Mouse (Mus musculus) T-cell, adult 66 days (primary cell): ENCODE data around the gene Itln1. TPM values are rescaled to one million over a fixed set of nuclear protein-coding genes. Genes with fewer than 3 reads are reported as not detected.

Source experiments
- total RNA-seq, 2 experiments: library from RNA; stranded (reverse); gene quantifications; 3 replicates in 1 of 2; 4 replicates in 1 of 2; pipeline ENCODE4 v1.2.4; 2023

The Itln1 gene
- not detected for total RNA-seq

DNA sequence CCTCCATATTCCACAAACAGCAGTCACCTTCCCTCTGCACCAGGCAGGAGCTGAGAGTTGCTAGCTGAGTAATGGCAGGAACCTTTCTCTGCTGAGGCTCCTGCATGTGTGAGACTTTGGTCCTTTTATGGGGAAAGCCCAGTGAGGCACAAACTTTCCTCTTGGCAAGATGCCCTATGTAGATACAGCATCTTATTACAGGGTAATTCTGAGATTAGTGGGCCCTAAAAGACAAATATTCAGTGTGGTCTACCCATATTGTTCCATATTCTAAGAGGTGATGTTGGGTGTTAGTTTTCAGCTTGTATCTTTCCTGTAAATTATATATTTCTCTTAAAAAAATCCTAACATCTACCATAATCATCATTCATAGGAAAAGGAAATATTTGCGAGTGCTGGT, at the start of gene Itln1:
Gene Itln1 (minus strand): TSS at position 101 of the 400 bp plus-strand sequence.

DNA sequence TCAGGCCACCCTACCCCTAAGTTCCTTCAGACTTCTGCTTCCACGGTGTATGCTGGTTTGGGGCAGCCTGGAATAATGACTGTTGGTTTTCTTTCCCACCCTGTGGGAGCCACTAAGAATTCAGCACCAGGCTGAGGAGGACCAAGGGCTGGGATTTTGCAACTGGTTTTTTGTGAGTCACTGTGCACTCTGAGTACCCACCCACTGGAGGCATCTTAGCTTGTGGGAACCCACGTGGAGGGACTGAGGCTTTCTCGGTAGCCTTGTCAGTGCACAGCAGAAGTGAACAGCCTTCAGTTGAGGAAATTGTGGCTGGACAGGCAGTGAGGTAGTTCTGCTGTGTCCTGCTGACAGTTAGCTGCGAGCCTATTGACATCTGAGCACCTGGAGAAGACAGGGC, 23.8 kb upstream of the Itln1 start, which contains the start of gene Cd244a:
Gene Cd244a (plus strand): TSS at position 296 of the 400 bp plus-strand sequence.

DNA sequence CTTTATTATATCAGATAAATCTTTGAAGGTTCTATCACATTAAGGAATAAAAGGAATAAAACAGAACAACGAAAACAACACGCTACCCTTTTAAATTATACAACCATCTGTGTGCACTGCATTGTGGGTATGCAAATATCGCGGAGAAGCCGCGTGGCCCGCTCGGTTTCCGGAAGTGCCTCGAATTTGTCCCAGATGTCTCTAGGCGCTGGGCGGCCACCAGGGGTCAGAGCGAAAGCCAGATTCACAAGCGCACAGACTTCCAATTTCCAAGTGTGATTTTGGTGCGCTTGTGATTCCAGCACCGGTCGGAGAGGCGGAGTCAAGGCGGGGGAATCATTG, 31.9 kb downstream of the Itln1 start, which contains the start of gene Alyref2:
Gene Alyref2 (plus strand): TSS at position 229 of the 342 bp plus-strand sequence.

Other genes starting within 250 kb of the Itln1 start
- 10 to 100 TPM; 53.0 to 56.2 TPM for gene Usp21, start 247.3 kb downstream of the Itln1 start, total RNA-seq
- 10 to 100 TPM; 48.0 to 48.5 TPM for gene Ufc1, start 240.3 kb downstream of the Itln1 start, total RNA-seq
- gene Dedd, start 206.1 kb downstream of the Itln1 start, total RNA-seq, result 10 to 100 TPM; 32.7 to 39.0 TPM
- 10 to 100 TPM; 23.7 to 25.1 TPM for gene Nit1, start 189.6 kb downstream of the Itln1 start, total RNA-seq
- 10 to 100 TPM; 66.7 to 68.1 TPM for gene Pfdn2, start 189.6 kb downstream of the Itln1 start, total RNA-seq
- gene Klhdc9, start 174.5 kb downstream of the Itln1 start, total RNA-seq, result under 1 TPM; 0.36 to 0.47 TPM
- gene Nectin4, start 165.2 kb downstream of the Itln1 start, total RNA-seq, result not detected
- gene Arhgap30, start 146.3 kb downstream of the Itln1 start, total RNA-seq, result 100 to 1,000 TPM; 224 to 247 TPM
- 100 to 1,000 TPM in 1 of 2 experiments, 10 to 100 TPM in 1; 99.1 to 103 TPM for gene Usf1, start 124.0 kb downstream of the Itln1 start, total RNA-seq
- 1 to 10 TPM; 6.0 to 8.0 TPM for gene Tstd1, start 116.4 kb downstream of the Itln1 start, total RNA-seq
- gene F11r, start 97.8 kb downstream of the Itln1 start, total RNA-seq, result under 1 TPM in 1 of 2 experiments, not detected in 1; 0.92 TPM
- gene Alyref2, start 31.8 kb downstream of the Itln1 start, total RNA-seq, result 1 to 10 TPM; 6.1 to 6.6 TPM
- 1 to 10 TPM; 2.4 to 3.6 TPM for gene Cd244a, start 23.9 kb upstream of the Itln1 start, total RNA-seq
- 100 to 1,000 TPM; 126 to 138 TPM for gene Ly9, start 72.1 kb upstream of the Itln1 start, total RNA-seq
- 10 to 100 TPM in 1 of 2 experiments, 1 to 10 TPM in 1; 9.2 to 18.3 TPM for gene Slamf7, start 117.7 kb upstream of the Itln1 start, total RNA-seq
- 100 to 1,000 TPM; 136 to 156 TPM for gene Cd48, start 146.7 kb upstream of the Itln1 start, total RNA-seq
- 10 to 100 TPM; 23.9 to 28.9 TPM for gene Slamf1, start 231.8 kb upstream of the Itln1 start, total RNA-seq